Mouse (Mus musculus): ENCODE data around the gene Pls3. TPM values are rescaled to one million over a fixed set of nuclear protein-coding genes. Genes with fewer than 3 reads are reported as not detected.

Pls3 gene
- polyA plus RNA-seq, 1 experiment = 51.6 TPM

GRCm38 (mm10) chrX:75814958-75815357 lies 60.0 kb downstream of the Pls3 start:
- TF ChIP-seq POLR2A (IDR thresholded peaks at IDR 0.05; ENCODE audit: insufficient read length, low read depth) (no peak), MAX (IDR thresholded peaks at IDR 0.05; ENCODE audit: low read depth) (no peak), TCF12 (IDR thresholded peaks at IDR 0.05; ENCODE audit: insufficient read depth, poor library complexity, severe bottlenecking) (no peak), E2F4 (IDR thresholded peaks at IDR 0.05; ENCODE audit: insufficient read depth) (no peak), REST (IDR thresholded peaks at IDR 0.05; ENCODE audit: insufficient read depth, insufficient read length) (no peak), POLR2AphosphoS2 (IDR thresholded peaks at IDR 0.05; ENCODE audit: insufficient read length, low read depth) (no peak), USF1 (IDR thresholded peaks at IDR 0.05; ENCODE audit: low read depth) (no peak), MYOG (IDR thresholded peaks at IDR 0.05; ENCODE audit: control insufficient read depth in 1 of 3, insufficient read depth in 1 of 3, insufficient read length in 2 of 3, low read depth in 2 of 3) (no peak), MYOD1 (IDR thresholded peaks at IDR 0.05; ENCODE audit: control insufficient read depth in 1 of 3, insufficient read length in 2 of 3, low read depth in 2 of 3) (no peak), CEBPB (IDR thresholded peaks at IDR 0.05; ENCODE audit: insufficient read depth, poor library complexity, severe bottlenecking) (no peak), TCF3 (IDR thresholded peaks at IDR 0.05; ENCODE audit: insufficient read length, low read depth) (no peak), SRF (IDR thresholded peaks at IDR 0.05; ENCODE audit: control insufficient read depth, insufficient read length, low read depth) (no peak)
- Histone ChIP-seq H3K4me3 (no peak overlapping the region), H3K79me2 (ENCODE audit: control insufficient read depth, insufficient read depth) (peaks cover 9% of the 10 kb centered on the region), H3K4me2 (ENCODE audit: low read depth) (no peak overlapping the region), H3K27me3 (ENCODE audit: control insufficient read depth, insufficient read depth, insufficient read length) (no peaks in the 10 kb centered on the region), H3K36me3 (ENCODE audit: control insufficient read depth, insufficient read depth) (peaks cover 5% of the 10 kb centered on the region), H3ac (ENCODE audit: control insufficient read depth, insufficient read length) (no peak overlapping the region)

DNA sequence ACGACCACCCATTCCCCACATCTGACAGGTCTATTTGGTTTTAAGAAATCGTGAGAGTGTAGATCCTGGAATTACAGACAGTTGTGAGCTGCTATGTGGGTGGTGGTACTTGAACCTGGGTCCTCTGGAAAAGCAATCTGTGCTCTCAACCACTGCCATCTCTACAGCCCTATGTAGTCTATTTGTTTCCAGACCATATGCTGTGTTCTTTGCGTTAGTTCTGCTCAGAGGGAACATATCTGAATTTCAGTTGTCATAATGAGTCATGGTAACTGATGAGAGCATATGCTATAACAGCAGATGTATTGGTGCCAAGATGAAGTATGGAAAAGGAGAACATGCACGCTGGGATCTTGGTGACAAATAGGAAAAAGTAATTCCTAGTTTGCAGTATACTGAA lies 60.9 kb downstream of the Pls3 start:
- no peak overlapping the region for H3K4me2 ChIP-seq (ENCODE audit: low read depth)
- no peaks in the 10 kb centered on the region for H3K27me3 ChIP-seq (ENCODE audit: control insufficient read depth, insufficient read depth, insufficient read length)
- TF ChIP-seq MAX (IDR thresholded peaks at IDR 0.05; ENCODE audit: low read depth) (no peak), POLR2AphosphoS2 (IDR thresholded peaks at IDR 0.05; ENCODE audit: insufficient read length, low read depth) (no peak), MYOG (IDR thresholded peaks at IDR 0.05; ENCODE audit: control insufficient read depth in 1 of 3, insufficient read depth in 1 of 3, insufficient read length in 2 of 3, low read depth in 2 of 3) (no peak)
- H3ac ChIP-seq (ENCODE audit: control insufficient read depth, insufficient read length) = no peak overlapping the region
- H3K4me3 ChIP-seq = no peak overlapping the region
- H3K79me2 ChIP-seq (ENCODE audit: control insufficient read depth, insufficient read depth) = peaks cover 4% of the 10 kb centered on the region
- H3K36me3 ChIP-seq (ENCODE audit: control insufficient read depth, insufficient read depth) = peaks cover 5% of the 10 kb centered on the region

DNA sequence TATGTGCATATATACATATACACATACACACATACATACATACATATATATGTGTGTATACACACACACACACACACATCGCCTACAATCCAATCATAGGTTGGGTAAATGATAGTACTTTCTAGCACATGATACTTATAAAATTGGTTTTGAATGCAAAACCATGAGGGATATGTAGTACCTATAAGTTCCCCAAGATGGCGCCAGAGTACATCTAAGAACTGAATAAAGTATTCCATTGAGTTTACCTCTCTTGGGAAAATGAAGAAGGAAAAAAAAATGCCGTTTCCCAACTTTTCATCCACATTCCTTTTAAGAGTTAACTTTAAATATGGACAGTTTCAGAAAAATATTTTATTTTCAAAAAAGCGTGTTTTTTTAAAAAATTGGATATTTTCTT lies 78.4 kb downstream of the Pls3 start:
- no peak overlapping the region for H3K4me2 ChIP-seq (ENCODE audit: low read depth)
- H3ac ChIP-seq (ENCODE audit: control insufficient read depth, insufficient read length) = no peak overlapping the region
- no peaks in the 10 kb centered on the region for H3K27me3 ChIP-seq (ENCODE audit: control insufficient read depth, insufficient read depth, insufficient read length)
- TF ChIP-seq SRF (IDR thresholded peaks at IDR 0.05; ENCODE audit: control insufficient read depth, insufficient read length, low read depth) (no peak), USF1 (IDR thresholded peaks at IDR 0.05; ENCODE audit: low read depth) (no peak), MAX (IDR thresholded peaks at IDR 0.05; ENCODE audit: low read depth) (no peak), CEBPB (IDR thresholded peaks at IDR 0.05; ENCODE audit: insufficient read depth, poor library complexity, severe bottlenecking) (no peak), E2F4 (IDR thresholded peaks at IDR 0.05; ENCODE audit: insufficient read depth) (no peak), POLR2A (IDR thresholded peaks at IDR 0.05; ENCODE audit: insufficient read length, low read depth) (no peak), MYOG (IDR thresholded peaks at IDR 0.05; ENCODE audit: control insufficient read depth in 1 of 3, insufficient read depth in 1 of 3, insufficient read length in 2 of 3, low read depth in 2 of 3) (no peak), TCF12 (IDR thresholded peaks at IDR 0.05; ENCODE audit: insufficient read depth, poor library complexity, severe bottlenecking) (no peak), POLR2AphosphoS2 (IDR thresholded peaks at IDR 0.05; ENCODE audit: insufficient read length, low read depth) (no peak)
- no peak overlapping the region for H3K4me3 ChIP-seq
- H3K79me2 ChIP-seq (ENCODE audit: control insufficient read depth, insufficient read depth) = no peaks in the 10 kb centered on the region
- peaks cover 46% of the 10 kb centered on the region for H3K36me3 ChIP-seq (ENCODE audit: control insufficient read depth, insufficient read depth)

- TF ChIP-seq MYOG (IDR thresholded peaks at IDR 0.05; ENCODE audit: control insufficient read depth in 1 of 3, insufficient read depth in 1 of 3, insufficient read length in 2 of 3, low read depth in 2 of 3) = no peak
- peak in 2 of 3 experiments; percentile 48 to 62 for TF ChIP-seq MYOD1 (IDR thresholded peaks at IDR 0.05; ENCODE audit: control insufficient read depth in 1 of 3, insufficient read length in 2 of 3, low read depth in 2 of 3)
- no peak for TF ChIP-seq MAX (IDR thresholded peaks at IDR 0.05; ENCODE audit: low read depth)
- TF ChIP-seq TCF12 (IDR thresholded peaks at IDR 0.05; ENCODE audit: insufficient read depth, poor library complexity, severe bottlenecking) = no peak
- TF ChIP-seq CEBPB (IDR thresholded peaks at IDR 0.05; ENCODE audit: insufficient read depth, poor library complexity, severe bottlenecking) = no peak
- TF ChIP-seq E2F4 (IDR thresholded peaks at IDR 0.05; ENCODE audit: insufficient read depth) = no peak
- TF ChIP-seq POLR2AphosphoS2 (IDR thresholded peaks at IDR 0.05; ENCODE audit: insufficient read length, low read depth) = no peak
- TF ChIP-seq REST (IDR thresholded peaks at IDR 0.05; ENCODE audit: insufficient read depth, insufficient read length) = no peak
- Histone ChIP-seq H3K36me3 (ENCODE audit: control insufficient read depth, insufficient read depth) (no peaks in the 10 kb centered on the region), H3K4me3 (no peak overlapping the region), H3ac (ENCODE audit: control insufficient read depth, insufficient read length) (no peak overlapping the region), H3K79me2 (ENCODE audit: control insufficient read depth, insufficient read depth) (no peaks in the 10 kb centered on the region), H3K4me2 (ENCODE audit: low read depth) (peak overlapping the region; percentile 45), H3K27me3 (ENCODE audit: control insufficient read depth, insufficient read depth, insufficient read length) (no peaks in the 10 kb centered on the region)
Observed at GRCm38 (mm10) chrX:75779796-75780195, 95.2 kb downstream of the Pls3 start.

GRCm38 (mm10) chrX:75777461-75777860 lies 97.5 kb downstream of the Pls3 start:
- H3K79me2 ChIP-seq (ENCODE audit: control insufficient read depth, insufficient read depth) = no peaks in the 10 kb centered on the region
- no peak overlapping the region for H3K4me2 ChIP-seq (ENCODE audit: low read depth)
- no peak overlapping the region for H3K4me3 ChIP-seq
- no peaks in the 10 kb centered on the region for H3K36me3 ChIP-seq (ENCODE audit: control insufficient read depth, insufficient read depth)
- H3K27me3 ChIP-seq (ENCODE audit: control insufficient read depth, insufficient read depth, insufficient read length) = no peaks in the 10 kb centered on the region
- no peak overlapping the region for H3ac ChIP-seq (ENCODE audit: control insufficient read depth, insufficient read length)
- TF ChIP-seq CEBPB (IDR thresholded peaks at IDR 0.05; ENCODE audit: insufficient read depth, poor library complexity, severe bottlenecking) = no peak
- TF ChIP-seq REST (IDR thresholded peaks at IDR 0.05; ENCODE audit: insufficient read depth, insufficient read length) = no peak
- no peak for TF ChIP-seq TCF3 (IDR thresholded peaks at IDR 0.05; ENCODE audit: insufficient read length, low read depth)
- TF ChIP-seq E2F4 (IDR thresholded peaks at IDR 0.05; ENCODE audit: insufficient read depth) = no peak
- TF ChIP-seq MYOD1 (IDR thresholded peaks at IDR 0.05; ENCODE audit: control insufficient read depth in 1 of 3, insufficient read length in 2 of 3, low read depth in 2 of 3) = no peak
- no peak for TF ChIP-seq POLR2AphosphoS2 (IDR thresholded peaks at IDR 0.05; ENCODE audit: insufficient read length, low read depth)
- no peak for TF ChIP-seq SRF (IDR thresholded peaks at IDR 0.05; ENCODE audit: control insufficient read depth, insufficient read length, low read depth)
- TF ChIP-seq TCF12 (IDR thresholded peaks at IDR 0.05; ENCODE audit: insufficient read depth, poor library complexity, severe bottlenecking) = no peak
- no peak for TF ChIP-seq MAX (IDR thresholded peaks at IDR 0.05; ENCODE audit: low read depth)
- no peak for TF ChIP-seq POLR2A (IDR thresholded peaks at IDR 0.05; ENCODE audit: insufficient read length, low read depth)
- TF ChIP-seq MYOG (IDR thresholded peaks at IDR 0.05; ENCODE audit: control insufficient read depth in 1 of 3, insufficient read depth in 1 of 3, insufficient read length in 2 of 3, low read depth in 2 of 3) = no peak
- TF ChIP-seq USF1 (IDR thresholded peaks at IDR 0.05; ENCODE audit: low read depth) = no peak
